Comparison of ENCODE assay signal across 17 mouse cellular contexts in genomic region chr8:125502828-125503227, GRCm38 (mm10).
DNase-seq lines count a peak whose midpoint lies in the region; ATAC-seq lines count a peak whose summit lies in the region.
"Had no signal": no experiment of that assay in that cellular context is flagged by ENCODE, and none has a peak within 500 bp of the region (broad histone marks: within the 10 kb centered on the region; RNA-seq: fewer than 3 reads in every experiment).

No protein-coding gene starts in this region.

- peak; percentile 94 for DNase-seq in heart, adult 11 months
- DNase-seq in heart, adult 18-20 months, result no peak
- DNase-seq in layer of hippocampus, postnatal 10 days (ENCODE audit: low spot score in 2 of 2), result peak; percentile 35 to 41
- peak; percentile 61 to 74 for DNase-seq in right cerebral cortex, adult 2 months (ENCODE audit: low spot score in 2 of 2)
- no peak for DNase-seq in forebrain, embryonic 14.5 days (ENCODE audit: low spot score)
- DNase-seq in adrenal gland, postnatal 4 days (ENCODE audit: low spot score in 2 of 2), result no peak
- no peak for DNase-seq in midbrain, embryonic 11.5 days (ENCODE audit: low spot score, missing footprints)
- DNase-seq: cerebellum, adult 8-10 months; embryo, embryonic 11 days; heart, postnatal 10 days; kidney, adult 2 months; thymus, adult 18-20 months had no signal

- 88% methylated on average over 3 of the region's 3 CpGs for WGBS in forebrain, embryonic 14.5 days
- WGBS in midbrain, embryonic 11.5 days, result 91% methylated on average over 3 of the region's 3 CpGs

- 0 out of 2 replicates have a peak, but pooled peaks cover 2% of the 10 kb centered on the region for H3K36me3 ChIP-seq in forebrain, embryonic 14.5 days (ENCODE audit: control insufficient read depth, insufficient read depth, low read length)
- no peaks in the 10 kb centered on the region for H3K36me3 ChIP-seq in midbrain, embryonic 11.5 days (ENCODE audit: control insufficient read depth, insufficient read depth, low read length)
- H3K36me3 ChIP-seq: hindbrain, embryonic 15.5 days; limb, embryonic 10.5 days; midbrain, embryonic 15.5 days had no signal

- H3K9me3 ChIP-seq in forebrain, embryonic 14.5 days (replicated peaks; ENCODE audit: control insufficient read depth, low read length), result no peaks in the 10 kb centered on the region
- H3K9me3 ChIP-seq in midbrain, embryonic 11.5 days (ENCODE audit: control insufficient read depth, low read length), result no peaks in the 10 kb centered on the region
- H3K9me3 ChIP-seq: hindbrain, embryonic 15.5 days; limb, embryonic 10.5 days; midbrain, embryonic 15.5 days had no signal

- H3K9ac ChIP-seq in forebrain, embryonic 14.5 days (ENCODE audit: low read length), result no peak overlapping the region
- no peak overlapping the region for H3K9ac ChIP-seq in midbrain, embryonic 11.5 days (ENCODE audit: low read length)
- H3K9ac ChIP-seq: hindbrain, embryonic 15.5 days; liver, embryonic 14.5 days; midbrain, embryonic 15.5 days had no signal

- H3K4me3 ChIP-seq in brown adipose tissue, adult 24 weeks (ENCODE audit: insufficient read depth, low read depth, low read length), result no peak overlapping the region
- no peak overlapping the region for H3K4me3 ChIP-seq in forebrain, embryonic 14.5 days (ENCODE audit: low read depth, low read length)
- H3K4me3 ChIP-seq in midbrain, embryonic 11.5 days (ENCODE audit: low read depth, low read length), result no peak overlapping the region
- H3K4me3 ChIP-seq: hindbrain, embryonic 15.5 days; limb, embryonic 10.5 days; midbrain, embryonic 15.5 days had no signal

- no peak for ATAC-seq in forebrain, embryonic 14.5 days
- ATAC-seq in midbrain, embryonic 11.5 days (ENCODE audit: low FRiP score), result no peak
- ATAC-seq: midbrain, embryonic 15.5 days had no signal

- H3K27me3 ChIP-seq in forebrain, embryonic 14.5 days (replicated peaks; ENCODE audit: control insufficient read depth, insufficient read depth, low read length), result no peaks in the 10 kb centered on the region
- H3K27me3 ChIP-seq in midbrain, embryonic 11.5 days (ENCODE audit: control insufficient read depth, insufficient read depth, low read length), result no peaks in the 10 kb centered on the region
- H3K27me3 ChIP-seq: hindbrain, embryonic 15.5 days; midbrain, embryonic 15.5 days had no signal

- no peak overlapping the region for H3K4me2 ChIP-seq in forebrain, embryonic 14.5 days (ENCODE audit: low read length)
- H3K4me2 ChIP-seq in midbrain, embryonic 11.5 days, result no peak overlapping the region
- H3K4me2 ChIP-seq: hindbrain, embryonic 15.5 days; midbrain, embryonic 15.5 days had no signal

- 0 out of 2 replicates have a peak overlapping the region, but pooled peaks have one; percentile 3 for H3K27ac ChIP-seq in brown adipose tissue, adult 24 weeks (replicated peaks; ENCODE audit: low read depth, low read length)
- no peak overlapping the region for H3K27ac ChIP-seq in forebrain, embryonic 14.5 days (ENCODE audit: low read depth, low read length)
- no peak overlapping the region for H3K27ac ChIP-seq in midbrain, embryonic 11.5 days (ENCODE audit: low read depth, low read length)
- H3K27ac ChIP-seq: hindbrain, embryonic 15.5 days; limb, embryonic 10.5 days; liver, embryonic 14.5 days; midbrain, embryonic 15.5 days had no signal

- peaks cover 19% of the 10 kb centered on the region for H3K4me1 ChIP-seq in brown adipose tissue, adult 24 weeks (ENCODE audit: control insufficient read depth, insufficient read depth, insufficient read length, low read length)
- peaks cover 34% of the 10 kb centered on the region for H3K4me1 ChIP-seq in forebrain, embryonic 14.5 days (ENCODE audit: control insufficient read depth, insufficient read depth, low read length)
- H3K4me1 ChIP-seq in midbrain, embryonic 11.5 days (ENCODE audit: control insufficient read depth, insufficient read depth, low read length), result peaks cover 16% of the 10 kb centered on the region

Comparison
In these comparisons a context has a peak if more than half of its experiments do, and no peak if none do; other contexts are left out.
1. DNase-seq: peak in heart, adult 11 months (single experiment), layer of hippocampus, postnatal 10 days (2 of 2) and right cerebral cortex, adult 2 months (2 of 2); none in heart, adult 18-20 months (0 of 2), forebrain, embryonic 14.5 days (single experiment), adrenal gland, postnatal 4 days (0 of 2) and midbrain, embryonic 11.5 days (single experiment).